Mouse (Mus musculus): ENCODE data around the gene Tmbim7.
"Not testable (repeated sequence)": the region's sequence is repeated elsewhere in the genome, so short reads cannot be mapped to it uniquely, and the experiment has no call there.

Tmbim7 gene

GRCm38 (mm10) chr5:3650881-3651280 is at the start of gene Tmbim7:
TSS of gene Tmbim7 (plus strand) at chr5:3651181.
- no peak for DNase-seq (ENCODE audit: low read depth)

GRCm38 (mm10) chr5:3607114-3607513 is 43.9 kb upstream of the Tmbim7 start:
- no peak for DNase-seq (ENCODE audit: low read depth)

DNA sequence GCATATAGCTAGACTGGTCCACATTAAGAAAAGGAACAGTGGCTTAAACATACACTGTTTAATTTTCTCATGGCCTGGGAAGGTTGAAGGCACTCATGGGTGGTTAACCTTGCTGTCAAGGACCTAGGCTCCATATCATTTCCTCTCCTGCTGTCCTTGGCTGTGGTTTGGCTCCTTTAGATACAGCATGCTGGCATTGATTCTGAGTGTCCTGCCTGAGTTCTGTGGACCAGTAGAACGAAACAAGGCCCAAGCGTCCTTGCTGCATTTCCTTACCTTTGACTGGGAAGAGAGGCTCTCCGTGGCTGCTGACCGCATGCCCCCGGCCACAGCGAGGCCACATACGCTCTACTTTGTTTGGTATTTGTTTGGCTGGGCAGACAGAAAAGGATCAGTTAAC is 41.7 kb upstream of the Tmbim7 start:
- DNase-seq (ENCODE audit: low read depth): no peak

- DNase-seq (ENCODE audit: low read depth): not testable (repeated sequence)
Measured at GRCm38 (mm10) chr5:3611835-3612234, 39.1 kb upstream of the Tmbim7 start.

DNA sequence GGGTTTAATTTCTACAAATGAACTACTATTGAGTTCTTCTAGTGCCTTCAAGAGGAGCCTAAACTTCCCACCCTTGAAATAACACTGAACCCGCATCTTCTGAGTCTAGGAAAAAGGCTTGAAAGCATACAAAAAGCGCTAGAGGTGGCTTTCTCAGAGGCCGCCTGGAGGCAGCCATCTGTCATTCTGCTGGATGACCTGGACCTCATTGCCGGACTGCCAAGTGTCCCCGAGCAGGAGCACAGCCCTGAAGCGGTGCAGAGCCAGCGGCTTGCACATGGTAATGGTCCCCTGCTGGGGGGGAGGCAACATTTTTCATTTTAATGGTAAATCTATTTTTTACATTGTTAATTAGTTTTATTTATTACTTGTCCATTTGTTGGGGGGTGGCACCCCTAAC is 30.5 kb upstream of the Tmbim7 start:
- no peak for DNase-seq (ENCODE audit: low read depth)

GRCm38 (mm10) chr5:3630055-3630454 is 20.9 kb upstream of the Tmbim7 start:
- no peak for DNase-seq (ENCODE audit: low read depth)

- DNase-seq (ENCODE audit: low read depth): no peak
Measured at GRCm38 (mm10) chr5:3631512-3632271, 19.3 kb upstream of the Tmbim7 start.

- no peak for DNase-seq (ENCODE audit: low read depth)
Measured at GRCm38 (mm10) chr5:3632285-3632684, 18.7 kb upstream of the Tmbim7 start.

GRCm38 (mm10) chr5:3633315-3633714 is 17.7 kb upstream of the Tmbim7 start:
- DNase-seq (ENCODE audit: low read depth): no peak

DNA sequence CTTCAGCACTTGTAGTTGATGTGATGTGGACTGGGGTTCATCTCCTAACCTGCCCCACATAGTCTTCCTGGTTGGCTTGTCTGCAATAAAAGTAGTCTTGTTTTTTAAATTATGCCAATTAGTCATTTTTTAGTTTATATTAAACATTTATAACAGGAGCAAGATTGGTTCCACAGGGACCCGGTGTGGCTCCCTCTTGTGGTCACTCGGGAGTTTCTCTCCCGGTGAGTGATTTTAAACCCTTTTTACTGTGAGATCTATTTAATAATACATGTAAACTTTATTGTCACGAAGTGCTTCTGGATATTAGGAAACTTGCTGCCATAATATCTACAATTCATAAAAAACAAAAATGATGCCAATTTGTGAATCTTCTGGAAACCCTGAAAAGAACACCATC is 17.0 kb upstream of the Tmbim7 start:
- DNase-seq (ENCODE audit: low read depth): peak; percentile 47

DNA sequence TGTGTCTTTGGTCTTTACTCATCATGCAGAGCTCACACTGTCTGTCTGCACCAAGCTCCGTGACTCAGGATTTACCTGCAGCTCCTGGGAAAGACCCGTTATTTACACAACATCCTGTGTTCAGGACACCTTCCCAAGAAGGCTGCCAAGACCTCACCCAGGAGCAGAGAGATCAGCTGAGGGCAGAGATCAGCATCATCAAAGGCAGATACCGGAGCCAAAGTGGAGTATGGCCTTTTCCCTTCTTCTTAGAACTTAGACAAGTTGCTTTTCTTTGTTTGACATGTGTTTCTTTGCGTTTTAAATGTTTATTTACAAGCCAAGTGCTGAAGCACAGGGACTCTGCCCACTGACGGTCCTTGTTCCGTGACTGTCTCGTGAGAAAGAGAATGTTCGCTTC is 15.7 kb upstream of the Tmbim7 start:
- no peak for DNase-seq (ENCODE audit: low read depth)

DNA sequence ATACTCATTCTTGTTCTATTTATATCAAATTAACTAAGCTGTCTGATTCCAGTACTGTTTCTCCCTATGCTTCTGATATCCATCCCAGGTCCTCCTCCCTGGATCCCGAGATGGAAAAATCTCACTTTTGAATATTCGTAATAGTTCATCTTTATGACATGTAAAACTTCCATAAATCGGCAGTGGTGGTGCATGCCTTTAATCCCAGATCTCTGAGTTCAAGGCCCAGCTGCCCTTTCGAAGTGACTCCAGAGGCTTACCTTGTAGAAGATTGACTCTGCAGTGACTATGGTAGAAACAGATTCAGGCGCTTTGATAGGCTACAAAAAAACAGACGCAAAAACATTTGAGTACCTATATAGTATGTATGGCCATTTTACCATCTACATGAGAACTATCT is 6.4 kb upstream of the Tmbim7 start:
- DNase-seq (ENCODE audit: low read depth): no peak

GRCm38 (mm10) chr5:3645326-3645725 is 5.7 kb upstream of the Tmbim7 start:
- DNase-seq (ENCODE audit: low read depth): no peak

DNA sequence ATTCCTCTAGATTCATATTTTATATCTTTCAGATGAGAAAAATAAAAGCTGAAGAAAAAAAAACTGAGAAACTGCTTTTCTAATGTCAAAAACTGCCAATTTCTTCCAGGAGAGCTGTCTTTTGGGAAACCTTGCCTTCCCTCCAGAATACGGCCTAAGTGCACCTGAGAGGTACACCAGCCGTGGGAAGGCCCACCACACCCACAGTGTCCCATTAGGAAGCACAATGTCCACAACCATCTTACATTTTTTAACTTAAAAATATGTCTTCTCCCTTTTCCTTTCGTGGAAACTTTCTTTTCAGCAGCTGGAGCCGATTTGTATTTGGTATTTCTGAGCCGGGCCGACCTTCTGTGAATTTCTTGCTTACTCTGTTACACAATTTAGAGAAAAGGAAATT is 4.4 kb upstream of the Tmbim7 start:
- no peak for DNase-seq (ENCODE audit: low read depth)

DNA sequence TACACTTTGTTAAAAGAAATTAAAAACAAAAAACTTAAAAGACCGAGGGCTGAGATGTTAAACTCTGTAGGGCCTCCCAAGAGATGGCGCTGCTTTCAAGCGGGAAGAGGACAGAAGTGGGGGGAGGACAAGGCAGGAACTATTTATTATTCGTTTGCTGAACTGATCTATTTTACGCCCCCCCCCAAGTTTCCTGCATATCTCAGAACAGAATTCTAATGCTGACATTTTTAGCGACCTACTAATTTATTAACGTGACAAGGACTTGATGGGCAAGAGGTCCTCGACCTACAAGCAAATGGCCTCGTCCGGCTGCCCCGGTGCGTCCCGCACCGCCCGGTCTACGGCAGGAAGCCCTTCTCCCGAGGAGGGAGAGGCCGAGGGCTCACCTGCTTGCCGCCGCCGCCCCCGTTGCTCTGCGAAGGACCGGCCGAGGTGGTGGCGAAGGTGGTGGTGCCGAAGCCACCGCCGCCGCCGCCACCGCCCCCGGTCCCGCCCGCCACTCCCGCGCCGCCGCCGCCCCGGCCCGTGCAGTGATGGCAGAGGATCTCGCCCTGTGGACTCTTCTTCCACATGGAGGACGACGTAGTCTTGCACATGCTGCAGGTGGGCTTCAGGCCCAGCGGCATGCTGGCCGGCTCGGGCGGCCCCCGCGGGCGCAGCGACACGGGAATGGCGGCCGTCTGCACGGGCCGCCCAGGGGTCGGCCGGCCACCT is 3.8 kb upstream of the Tmbim7 start:
- DNase-seq (ENCODE audit: low read depth): peak; percentile 82

GRCm38 (mm10) chr5:3647708-3648121 is 3.3 kb upstream of the Tmbim7 start:
- peak; percentile 91 for DNase-seq (ENCODE audit: low read depth)

DNA sequence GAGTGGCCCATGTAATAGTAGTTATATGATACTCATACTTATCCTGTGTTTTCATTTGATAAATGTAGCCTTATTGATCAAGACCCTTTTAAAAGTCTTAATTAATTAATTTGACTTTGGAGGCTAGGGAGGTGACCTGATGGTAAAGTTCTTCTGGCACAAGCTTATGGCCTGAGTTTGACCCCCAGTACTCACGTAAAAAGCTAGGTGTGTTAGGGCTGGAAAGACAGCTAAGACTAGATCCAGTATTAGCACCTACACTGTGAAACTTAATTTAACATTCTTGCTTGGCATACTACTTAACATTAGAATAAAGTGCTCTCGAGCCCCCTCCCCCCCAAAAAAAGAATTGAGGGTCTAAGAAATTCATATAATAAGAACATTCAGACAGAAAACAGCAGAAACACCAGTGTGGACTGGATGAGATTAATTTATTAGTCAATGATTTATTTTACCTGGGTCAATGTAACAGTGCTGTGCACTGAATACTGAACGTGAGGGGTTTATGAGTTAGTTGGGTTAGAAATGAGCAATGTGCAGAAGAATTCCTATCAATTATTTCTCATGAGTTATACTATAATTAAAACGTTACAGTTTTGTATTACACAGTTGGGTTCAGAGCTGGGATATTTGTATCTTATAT is 2.7 kb upstream of the Tmbim7 start:
- no peak for DNase-seq (ENCODE audit: low read depth)

DNA sequence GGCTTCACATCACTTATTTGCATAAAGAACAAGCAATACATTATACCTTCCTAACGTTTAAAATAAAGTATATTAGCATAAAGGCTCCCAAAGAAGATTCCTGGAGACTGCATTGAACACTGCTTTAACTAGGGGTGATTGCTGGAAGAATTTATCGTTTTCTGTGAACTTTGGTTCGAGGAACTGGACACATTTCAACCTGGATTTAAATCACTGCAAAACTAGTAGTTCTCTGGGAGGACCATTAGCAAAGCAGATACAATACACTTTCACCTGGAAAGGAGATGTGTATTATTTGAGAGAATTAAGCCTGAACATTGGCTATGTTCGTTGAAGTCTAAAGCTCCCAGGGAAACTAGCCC is 2.2 kb upstream of the Tmbim7 start:
- DNase-seq (ENCODE audit: low read depth): no peak

- no peak for DNase-seq (ENCODE audit: low read depth)
Measured at GRCm38 (mm10) chr5:3651621-3652020, 640 bp downstream of the Tmbim7 start.

- DNase-seq (ENCODE audit: low read depth): not testable (repeated sequence)
Measured at GRCm38 (mm10) chr5:3652903-3653575, 2.1 kb downstream of the Tmbim7 start.

DNA sequence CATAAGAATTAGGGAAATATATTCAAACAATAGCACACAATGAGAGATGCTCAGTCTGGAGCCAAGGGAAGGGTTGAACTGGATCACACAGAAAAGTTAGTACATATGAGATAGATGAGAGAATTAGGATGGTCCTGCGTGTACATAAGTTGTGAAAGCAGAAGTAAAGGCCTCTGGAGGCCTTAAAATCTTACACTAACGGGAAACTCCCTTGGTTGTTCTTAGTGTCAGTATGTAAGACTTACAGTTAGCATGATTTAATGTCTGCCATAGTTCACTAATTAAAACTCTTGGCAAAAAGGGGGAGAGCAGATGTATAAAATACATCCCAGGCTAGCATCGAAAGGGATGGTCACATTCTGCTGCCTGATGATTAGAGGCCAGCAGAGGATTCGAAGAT is 2.8 kb downstream of the Tmbim7 start:
- DNase-seq (ENCODE audit: low read depth): no peak

DNA sequence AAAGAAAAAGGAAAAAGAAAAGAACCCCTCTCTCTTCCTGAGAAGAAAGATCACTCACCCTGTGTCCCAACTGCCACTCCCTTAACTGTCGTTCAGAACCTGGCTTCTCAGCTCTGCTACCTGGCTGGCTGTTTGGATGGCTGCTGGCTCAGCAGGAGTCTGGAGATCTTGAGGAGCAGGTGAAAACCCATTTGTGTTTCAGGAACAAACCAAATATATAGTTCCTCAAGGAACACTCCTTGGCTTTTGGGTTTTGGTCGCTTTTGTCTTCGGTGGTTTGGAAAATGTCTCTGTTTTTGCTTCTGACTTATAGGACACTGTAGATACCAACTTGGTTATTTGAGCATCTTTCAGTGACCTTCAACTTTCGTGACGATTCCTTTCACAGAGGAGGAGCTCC is 6.1 kb downstream of the Tmbim7 start, which contains the start of gene Gatad1:
Gene Gatad1 (minus strand): TSS at position 101 of the 400 bp plus-strand sequence.
- no peak for DNase-seq (ENCODE audit: low read depth)

DNA sequence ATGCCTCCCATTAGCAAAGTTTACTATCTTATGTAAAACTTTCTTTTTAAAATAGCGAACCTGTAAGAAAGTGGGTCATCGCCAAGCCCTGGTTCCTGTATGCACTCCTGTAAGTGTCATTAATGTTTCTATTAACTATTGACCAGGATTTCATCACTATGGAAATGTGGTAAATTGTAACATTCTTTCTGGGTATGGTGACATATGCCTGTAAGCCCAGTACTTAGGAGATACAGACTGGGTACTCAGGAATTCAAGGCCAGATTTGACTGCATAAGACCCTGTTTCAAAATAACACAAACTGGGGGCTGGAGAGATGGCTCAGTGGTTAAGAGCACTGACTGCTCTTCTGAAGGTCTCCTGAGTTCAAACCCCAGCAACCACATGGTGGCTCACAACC is 14.2 kb downstream of the Tmbim7 start:
- DNase-seq (ENCODE audit: low read depth): no peak
